Mouse (Mus musculus) ES-Bruce4 (cell line): Measurements from ENCODE around the gene Mypn.

Experiments
- CTCF ChIP-seq: IDR thresholded peaks from one replicate; pipeline ENCODE4 v1.8.1; 2011; ENCODE audit warnings: low read depth, low read length
- EP300 ChIP-seq: IDR thresholded peaks from 2 replicates; pipeline ENCODE4 v1.6.1; 2011; ENCODE audit warnings: low read depth, low read length; ENCODE audit not compliant: insufficient read depth
- POLR2A ChIP-seq: IDR thresholded peaks from one replicate; pipeline ENCODE4 v1.8.1; 2011; ENCODE audit warnings: low read length; ENCODE audit not compliant: insufficient read depth

DNA sequence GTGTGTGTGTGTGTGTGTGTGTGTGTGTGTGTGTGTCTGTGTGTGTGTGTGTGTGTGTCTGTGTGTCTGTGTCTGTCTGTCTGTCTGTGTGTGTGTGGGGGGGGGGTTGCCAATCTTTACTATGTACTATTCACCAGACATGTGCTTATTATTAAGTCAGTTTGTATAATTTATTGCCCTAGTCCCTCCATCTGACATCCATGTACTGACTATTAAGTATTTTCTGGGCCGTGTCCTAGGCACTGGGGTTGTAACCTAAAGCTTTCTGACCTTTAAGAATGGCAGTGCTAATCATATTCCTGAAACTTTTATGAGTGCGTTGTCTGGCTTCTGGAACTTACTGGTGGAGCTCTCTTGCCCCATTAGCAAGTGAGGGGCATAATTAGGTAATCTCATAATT, 107.0 kb downstream of the Mypn start:
- TF ChIP-seq CTCF, result no peak
- no peak for TF ChIP-seq EP300
- no peak for TF ChIP-seq POLR2A
